Comparison of ENCODE assay signal across 8 mouse cellular contexts in genomic region chr7:130545893-130546292, GRCm38 (mm10). TPM values are rescaled to one million over a fixed set of nuclear protein-coding genes. Genes with fewer than 3 reads are reported as not detected.
DNase-seq lines count a peak whose midpoint lies in the region; ATAC-seq and TF ChIP-seq lines count a peak whose summit lies in the region.

No protein-coding gene starts in this region.

- ATAC-seq in heart, embryonic 11.5 days (replicated peaks; ENCODE audit: insufficient number of reproducible peaks, low FRiP score, low TSS enrichment) = no peak
- ATAC-seq in forebrain, embryonic 16.5 days = no peak
- no peak for ATAC-seq in liver, embryonic 16.5 days (ENCODE audit: low read depth)

- peak overlapping the region; percentile 97 for H3K9ac ChIP-seq in heart, embryonic 11.5 days (ENCODE audit: low read depth, low read length)
- H3K9ac ChIP-seq in CH12.LX (ENCODE audit: insufficient read depth, low read depth) = peak overlapping the region; percentile 90
- peak overlapping the region; percentile 90 for H3K9ac ChIP-seq in forebrain, embryonic 16.5 days (replicated peaks; ENCODE audit: low read depth, low read length)
- peak overlapping the region; percentile 99 for H3K9ac ChIP-seq in liver, embryonic 16.5 days (ENCODE audit: low read depth, low read length)

- in situ Hi-C loops in CH12.LX (cut with MboI; ENCODE audit: low pct_ligation_motif_present, low pct_unique_long_range_greater_than_20kb, low sequenced_read_pairs) = no loop called here

- peak overlapping the region; percentile 84 for H3K4me3 ChIP-seq in heart, embryonic 11.5 days (ENCODE audit: low read depth, low read length)
- H3K4me3 ChIP-seq in CH12.LX (replicated peaks in 1 of 3; ENCODE audit: low read depth in 2 of 3, low read length in 2 of 3, poor library complexity in 1 of 3) = peak overlapping the region; percentile 79 to 90 (median 84)
- peak overlapping the region; percentile 95 for H3K4me3 ChIP-seq in forebrain, embryonic 16.5 days (replicated peaks; ENCODE audit: low read length)
- peak overlapping the region; percentile 95 for H3K4me3 ChIP-seq in liver, embryonic 16.5 days (ENCODE audit: low read depth, low read length)

- H3K36me3 ChIP-seq in heart, embryonic 11.5 days (ENCODE audit: control insufficient read depth, insufficient read depth, low read length) = peaks cover 27% of the 10 kb centered on the region
- H3K36me3 ChIP-seq in CH12.LX (replicated peaks in 1 of 2; ENCODE audit: control insufficient read depth in 1 of 2, insufficient read depth in 1 of 2, low read length in 1 of 2) = peaks cover 27 to 44% of the 10 kb centered on the region in 2 experiments
- peaks cover 4% of the 10 kb centered on the region; the same call in 1 of the 2 replicates for H3K36me3 ChIP-seq in forebrain, embryonic 16.5 days (ENCODE audit: control insufficient read depth, insufficient read depth)
- peaks cover 29% of the 10 kb centered on the region for H3K36me3 ChIP-seq in liver, embryonic 16.5 days (ENCODE audit: control insufficient read depth, insufficient read depth)

- no peak for TF ChIP-seq CTCF in CH12.LX (conservative IDR thresholded peaks at IDR 0.05 in 1 of 2, IDR thresholded peaks at IDR 0.05 in 1 of 2; ENCODE audit: low read depth in 2 of 2, low read length in 2 of 2)

- H3K27me3 ChIP-seq in heart, embryonic 11.5 days (ENCODE audit: control insufficient read depth, insufficient read depth, low read length) = no peaks in the 10 kb centered on the region
- H3K27me3 ChIP-seq in CH12.LX (replicated peaks) = peaks cover 15% of the 10 kb centered on the region
- no peaks in the 10 kb centered on the region for H3K27me3 ChIP-seq in forebrain, embryonic 16.5 days (replicated peaks; ENCODE audit: control insufficient read depth, insufficient read depth, low read length)
- no peaks in the 10 kb centered on the region for H3K27me3 ChIP-seq in liver, embryonic 16.5 days (ENCODE audit: control insufficient read depth, insufficient read depth, low read depth, low read length)

- 56% methylated on average over 3 of the region's 3 CpGs for WGBS in heart, embryonic 11.5 days (ENCODE audit: insufficient replicate concordance)
- 48% methylated on average over 3 of the region's 3 CpGs for WGBS in forebrain, embryonic 16.5 days
- 33% methylated on average over 3 of the region's 3 CpGs for WGBS in liver, embryonic 16.5 days (ENCODE audit: insufficient replicate concordance)

- no peak for DNase-seq in heart, adult 11 months
- DNase-seq in CH12.LX (ENCODE audit: extremely low read depth) = no peak
- no peak for DNase-seq in right cerebral cortex, adult 2 months (ENCODE audit: low spot score in 2 of 2)
- DNase-seq in thymus, postnatal 10 days (ENCODE audit: low spot score in 2 of 2) = no peak
- DNase-seq in right cerebral cortex, postnatal 10 days (ENCODE audit: low spot score in 2 of 2) = no peak

- peak overlapping the region; percentile 91 for H3K4me2 ChIP-seq in heart, embryonic 11.5 days
- H3K4me2 ChIP-seq in CH12.LX (ENCODE audit: insufficient read depth, low read depth, poor library complexity, severe bottlenecking) = peak overlapping the region; percentile 81
- H3K4me2 ChIP-seq in forebrain, embryonic 16.5 days (ENCODE audit: low read length) = peak overlapping the region; percentile 86
- peak overlapping the region; percentile 78 for H3K4me2 ChIP-seq in liver, embryonic 16.5 days (ENCODE audit: low read depth, low read length)

- H3K4me1 ChIP-seq in heart, embryonic 11.5 days (ENCODE audit: control insufficient read depth, insufficient read depth, low read length) = peaks cover 12% of the 10 kb centered on the region
- H3K4me1 ChIP-seq in CH12.LX (ENCODE audit: control insufficient read depth in 1 of 2, insufficient read depth in 2 of 2) = peaks cover 10 to 21% of the 10 kb centered on the region in 2 experiments; a peak in 3 of 4 replicates
- H3K4me1 ChIP-seq in forebrain, embryonic 16.5 days (replicated peaks; ENCODE audit: control insufficient read depth, insufficient read depth, low read length) = peaks cover 18% of the 10 kb centered on the region
- peaks cover 19% of the 10 kb centered on the region for H3K4me1 ChIP-seq in liver, embryonic 16.5 days (ENCODE audit: control insufficient read depth, low read depth, low read length)

- peaks cover 38% of the 10 kb centered on the region for H3K79me2 ChIP-seq in CH12.LX (replicated peaks; ENCODE audit: control insufficient read depth, extremely low read depth, insufficient read depth, poor library complexity, severe bottlenecking)

- no peak for TF ChIP-seq EP300 in CH12.LX (IDR thresholded peaks at IDR 0.05; ENCODE audit: low read length)

- dilution Hi-C loops in CH12.LX (cut with MboI; ENCODE audit: extremely low pct_ligation_motif_present, extremely low pct_unique_long_range_greater_than_20kb, low sequenced_read_pairs) = no loop called here

- peak overlapping the region; percentile 99 for H3K27ac ChIP-seq in heart, embryonic 11.5 days (ENCODE audit: low read depth, low read length)
- H3K27ac ChIP-seq in CH12.LX (ENCODE audit: insufficient read depth, low read depth) = no peak overlapping the region
- no peak overlapping the region for H3K27ac ChIP-seq in forebrain, embryonic 16.5 days (ENCODE audit: low read length)
- peak overlapping the region; percentile 99 for H3K27ac ChIP-seq in liver, embryonic 16.5 days (ENCODE audit: low read length)

- no peaks in the 10 kb centered on the region for H3K9me3 ChIP-seq in heart, embryonic 11.5 days (replicated peaks; ENCODE audit: control insufficient read depth, low read length)
- H3K9me3 ChIP-seq in CH12.LX (replicated peaks; ENCODE audit: low read length) = peaks cover 12% of the 10 kb centered on the region
- no peaks in the 10 kb centered on the region for H3K9me3 ChIP-seq in forebrain, embryonic 16.5 days (ENCODE audit: control insufficient read depth, low read length)
- no peaks in the 10 kb centered on the region for H3K9me3 ChIP-seq in liver, embryonic 16.5 days (replicated peaks; ENCODE audit: control insufficient read depth, low read length)

- TF ChIP-seq POLR2A in CH12.LX (IDR thresholded peaks at IDR 0.05; ENCODE audit: low read depth, low read length) = no peak

- no peak for TF ChIP-seq RAD21 in CH12.LX (IDR thresholded peaks at IDR 0.05; ENCODE audit: low read depth, low read length)

TF ChIP-seq in CH12.LX, 34 proteins besides CTCF, POLR2A, EP300 and RAD21:
- TF ChIP-seq MAZ (IDR thresholded peaks at IDR 0.05; ENCODE audit: low read depth, low read length) (no peak), NELFE (IDR thresholded peaks at IDR 0.05; ENCODE audit: low read depth, low read length) (no peak), CHD2 (IDR thresholded peaks at IDR 0.05; ENCODE audit: low read length) (no peak), MXI1 (IDR thresholded peaks at IDR 0.05; ENCODE audit: low read depth, low read length) (no peak)

RNA-seq across cellular contexts. Expression of gene Ate1, which starts 25.7 kb away (rescaled TPM):
- polyA plus RNA-seq in heart, embryonic 11.5 days (2014; fragmentation: Nextera tagmentation; extraction: Ambion mirVana) = 55.5 and 67.1 TPM in 2 replicates
- total RNA-seq in CH12.LX (2012; rRNA removed) (11.3 and 12.2 TPM in 2 replicates), CH12.LX (2014; rRNA removed) (14.3 and 15.5 TPM in 2 replicates)
- 14.8 and 15.4 TPM in 2 replicates for polyA plus RNA-seq in CH12.LX (2012; ENCODE audit: insufficient read length, low read depth)
- 86.3 and 95.4 TPM in 2 replicates for polyA plus RNA-seq in forebrain, embryonic 16.5 days (2015; fragmentation: Nextera tagmentation; extraction: Ambion mirVana)
- polyA plus RNA-seq in liver, embryonic 16.5 days (2015; fragmentation: Nextera tagmentation; extraction: Ambion mirVana) = 19.2 and 19.4 TPM in 2 replicates

RNA-seq across cellular contexts. Expression of gene Nsmce4a, which starts 27.0 kb away (rescaled TPM):
- 137 and 146 TPM in 2 replicates for polyA plus RNA-seq in heart, embryonic 11.5 days (2014; fragmentation: Nextera tagmentation; extraction: Ambion mirVana)
- 67.6 and 81.5 TPM in 2 replicates for total RNA-seq in CH12.LX (2012; rRNA removed)
- total RNA-seq in CH12.LX (2014; rRNA removed) = 208 and 255 TPM in 2 replicates
- 97.9 and 98.4 TPM in 2 replicates for polyA plus RNA-seq in CH12.LX (2012; ENCODE audit: insufficient read length, low read depth)
- 92.2 and 104 TPM in 2 replicates for polyA plus RNA-seq in forebrain, embryonic 16.5 days (2015; fragmentation: Nextera tagmentation; extraction: Ambion mirVana)
- polyA plus RNA-seq in liver, embryonic 16.5 days (2015; fragmentation: Nextera tagmentation; extraction: Ambion mirVana) = 71.7 and 77.4 TPM in 2 replicates

RNA-seq across cellular contexts. Expression of gene Tacc2, which starts 31.3 kb away (rescaled TPM):
- 42.2 and 48.9 TPM in 2 replicates for polyA plus RNA-seq in heart, embryonic 11.5 days (2014; fragmentation: Nextera tagmentation; extraction: Ambion mirVana)
- total RNA-seq in CH12.LX (2012; rRNA removed) = 0.13 and 0.17 TPM in 2 replicates
- total RNA-seq in CH12.LX (2014; rRNA removed) = not detected in 2 replicates
- polyA plus RNA-seq in CH12.LX (2012; ENCODE audit: insufficient read length, low read depth) = 0.14 and 0.41 TPM in 2 replicates
- polyA plus RNA-seq in forebrain, embryonic 16.5 days (2015; fragmentation: Nextera tagmentation; extraction: Ambion mirVana) = 53.3 and 59.0 TPM in 2 replicates
- polyA plus RNA-seq in liver, embryonic 16.5 days (2015; fragmentation: Nextera tagmentation; extraction: Ambion mirVana) = 2.2 and 3.3 TPM in 2 replicates

Comparison
In these comparisons a context has a peak if more than half of its experiments do, and no peak if none do; other contexts are left out.
1. H3K27ac ChIP-seq: peak in heart, embryonic 11.5 days (single experiment) and liver, embryonic 16.5 days (single experiment); none in CH12.LX (single experiment) and forebrain, embryonic 16.5 days (single experiment).
2. RNA of gene Tacc2, which starts 31.3 kb away (polyA plus RNA-seq): 53.3 to 59.0 TPM in forebrain, embryonic 16.5 days and 42.2 to 48.9 TPM in heart, embryonic 11.5 days; 2.2 to 3.3 TPM in liver, embryonic 16.5 days and 0.14 to 0.41 TPM in CH12.LX; every median in the first group is over 10 times any median in the second.
3. Peak in every context shown above with its lines, with median percentiles within 50 percentile points of each other: H3K4me2 ChIP-seq, H3K4me3 ChIP-seq and H3K9ac ChIP-seq.